Mouse (Mus musculus): Measurements from ENCODE around the gene Spin2-ps6.
"Not testable (repeated sequence)": the region's sequence is repeated elsewhere in the genome, so short reads cannot be mapped to it uniquely, and the experiment has no call there.

Gene Spin2-ps6

GRCm38 (mm10) chrX:33234569-33234968, at the start of gene Spin2-ps6:
TSS of gene Spin2-ps6 (plus strand) at chrX:33234869.
- DNase-seq, result not testable (repeated sequence)

All from lung, adult 18-20 months (tissue).